Mouse (Mus musculus): ENCODE data around the gene Hoxd12. TPM values are rescaled to one million over a fixed set of nuclear protein-coding genes. Genes with fewer than 3 reads are reported as not detected.

The Hoxd12 gene
- polyA plus RNA-seq (2015; fragmentation: Illumina TruSeq; extraction: RNeasy Lipid Tissue Mini Kit (QIAGEN cat#74804); ENCODE audit: low read depth, low replicate concordance), result not detected

GRCm38 (mm10) chr2:74674881-74675665 lies at the start of gene Hoxd12:
TSS of gene Hoxd12 (plus strand) at chr2:74675013.

GRCm38 (mm10) chr2:74659507-74660005 lies 15.3 kb upstream of the Hoxd12 start, which contains the start of gene Evx2:
TSS of gene Evx2 (minus strand) at chr2:74659557.

GRCm38 (mm10) chr2:74667842-74668357 lies 6.9 kb upstream of the Hoxd12 start, which contains the start of gene Hoxd13:
TSS of gene Hoxd13 (plus strand) at chr2:74668310.

DNA sequence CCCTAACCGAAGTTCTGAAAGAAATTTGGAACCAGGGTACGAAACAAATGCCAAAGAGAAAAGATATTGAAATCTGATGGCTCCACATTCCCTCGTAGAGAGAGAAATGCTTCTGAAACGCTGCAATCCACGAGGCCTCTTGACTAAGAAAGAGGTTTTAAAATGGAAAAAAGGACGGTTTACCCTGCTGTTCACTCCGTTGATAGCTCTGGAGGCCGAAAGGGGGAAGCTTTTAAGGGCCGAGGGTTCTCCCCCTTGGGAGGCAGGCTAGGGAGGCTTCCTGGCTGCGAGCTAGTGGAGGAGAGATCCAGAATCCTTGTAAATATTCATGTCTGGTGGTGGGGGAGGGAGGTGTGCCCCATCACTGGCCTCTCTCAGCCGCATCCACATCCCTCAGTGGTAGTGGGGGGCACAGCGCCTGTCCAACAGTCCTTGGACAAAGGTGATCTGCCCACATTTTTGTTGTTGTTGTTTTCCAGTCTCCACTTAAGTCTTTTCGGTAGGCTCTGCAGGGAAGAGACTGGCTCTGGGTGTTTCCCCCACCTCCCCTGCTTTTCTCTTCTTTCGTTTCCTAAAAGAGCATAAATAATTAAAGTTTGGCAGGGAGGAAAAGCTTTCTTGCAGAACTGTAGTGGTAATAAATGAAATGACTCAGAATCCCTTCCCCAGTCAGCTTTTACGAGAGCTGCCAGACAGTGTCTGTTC lies 4.2 kb downstream of the Hoxd12 start, which contains the start of gene Hoxd11:
TSS of gene Hoxd11 (plus strand) at position 667 of the 705 bp plus-strand sequence.

DNA sequence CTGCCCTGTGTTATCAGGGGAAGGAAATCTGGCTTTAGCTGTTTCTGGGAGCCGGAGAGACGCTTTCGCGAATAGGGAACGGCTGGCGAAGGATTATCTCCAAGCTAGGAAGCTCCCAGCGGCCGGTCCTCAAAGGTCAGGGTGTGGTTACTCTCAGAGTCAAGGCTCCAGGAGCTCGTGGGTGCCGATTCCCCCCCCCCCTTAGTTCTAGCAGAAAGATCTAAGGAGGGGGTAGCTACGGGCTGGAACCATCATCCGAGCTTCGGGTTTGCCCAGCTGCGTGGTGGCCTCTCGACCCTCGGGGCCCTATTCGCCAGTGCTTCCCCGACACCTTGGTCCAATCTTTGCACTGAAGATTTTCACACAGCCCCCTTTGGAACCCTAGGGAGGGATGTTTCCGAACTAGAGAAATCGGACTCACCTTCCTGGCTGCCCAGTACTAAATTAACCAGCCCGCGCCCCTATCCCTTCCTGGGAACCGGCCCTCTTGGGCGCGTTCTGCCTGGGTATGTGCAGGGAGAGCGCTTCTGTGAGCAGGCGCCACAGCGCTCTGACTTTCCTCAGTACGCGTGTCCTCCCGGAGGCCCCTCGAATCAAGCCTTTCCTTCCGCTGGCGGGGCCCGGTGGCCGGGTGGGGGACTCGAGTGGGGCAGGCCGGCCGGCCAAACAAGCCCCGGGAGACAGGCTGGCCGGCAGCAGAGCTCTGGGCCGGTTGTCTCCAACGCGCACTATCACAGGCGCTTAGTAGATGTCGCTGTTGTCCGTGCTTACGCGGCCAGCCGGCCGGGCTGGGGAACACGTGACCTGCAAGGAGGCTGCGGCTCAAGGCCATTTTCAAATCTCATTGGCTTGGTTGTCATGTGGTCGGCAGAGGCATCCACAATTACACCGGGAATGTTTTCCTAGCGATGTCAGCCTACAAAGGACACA lies 16.5 kb downstream of the Hoxd12 start, which contains the start of gene Hoxd10:
TSS of gene Hoxd10 (plus strand) at position 903 of the 930 bp plus-strand sequence.

GRCm38 (mm10) chr2:74697567-74698121 lies 22.8 kb downstream of the Hoxd12 start, which contains the start of gene Hoxd9:
TSS of gene Hoxd9 (plus strand) at chr2:74697727.

GRCm38 (mm10) chr2:74704393-74704998 lies 29.7 kb downstream of the Hoxd12 start, which contains the start of gene Hoxd8:
TSS of gene Hoxd8 (plus strand) at chr2:74704615.

GRCm38 (mm10) chr2:74711721-74712621 lies 37.2 kb downstream of the Hoxd12 start, which contains the start of the genes Hoxd3 and Hoxd4:
TSS of gene Hoxd3 (plus strand) at chr2:74711927.
TSS of gene Hoxd4 (plus strand) at chr2:74711929.

GRCm38 (mm10) chr2:74726551-74726950 lies 51.7 kb downstream of the Hoxd12 start, which contains the start of gene Gm28230:
TSS of gene Gm28230 (plus strand) at chr2:74726728.

Other genes with a start within 250 kb of the Hoxd12 start
- 43.4 TPM for gene Lnpk, start 95.6 kb upstream of the Hoxd12 start, polyA plus RNA-seq (2015; fragmentation: Illumina TruSeq; extraction: RNeasy Lipid Tissue Mini Kit (QIAGEN cat#74804); ENCODE audit: low read depth, low replicate concordance)
- gene Evx2, start 15.5 kb upstream of the Hoxd12 start, polyA plus RNA-seq (2015; fragmentation: Illumina TruSeq; extraction: RNeasy Lipid Tissue Mini Kit (QIAGEN cat#74804); ENCODE audit: low read depth, low replicate concordance), result 0.24 TPM
- gene Hoxd13, start 6.7 kb upstream of the Hoxd12 start, polyA plus RNA-seq (2015; fragmentation: Illumina TruSeq; extraction: RNeasy Lipid Tissue Mini Kit (QIAGEN cat#74804); ENCODE audit: low read depth, low replicate concordance), result not detected
- not detected for gene Hoxd11, start 4.5 kb downstream of the Hoxd12 start, polyA plus RNA-seq (2015; fragmentation: Illumina TruSeq; extraction: RNeasy Lipid Tissue Mini Kit (QIAGEN cat#74804); ENCODE audit: low read depth, low replicate concordance)
- gene Hoxd10, start 16.9 kb downstream of the Hoxd12 start, polyA plus RNA-seq (2015; fragmentation: Illumina TruSeq; extraction: RNeasy Lipid Tissue Mini Kit (QIAGEN cat#74804); ENCODE audit: low read depth, low replicate concordance), result not detected
- not detected for gene Hoxd9, start 22.7 kb downstream of the Hoxd12 start, polyA plus RNA-seq (2015; fragmentation: Illumina TruSeq; extraction: RNeasy Lipid Tissue Mini Kit (QIAGEN cat#74804); ENCODE audit: low read depth, low replicate concordance)
- not detected for gene Hoxd8, start 29.6 kb downstream of the Hoxd12 start, polyA plus RNA-seq (2015; fragmentation: Illumina TruSeq; extraction: RNeasy Lipid Tissue Mini Kit (QIAGEN cat#74804); ENCODE audit: low read depth, low replicate concordance)
- not detected for gene Hoxd3, start 36.9 kb downstream of the Hoxd12 start, polyA plus RNA-seq (2015; fragmentation: Illumina TruSeq; extraction: RNeasy Lipid Tissue Mini Kit (QIAGEN cat#74804); ENCODE audit: low read depth, low replicate concordance)
- gene Hoxd4, start 36.9 kb downstream of the Hoxd12 start, polyA plus RNA-seq (2015; fragmentation: Illumina TruSeq; extraction: RNeasy Lipid Tissue Mini Kit (QIAGEN cat#74804); ENCODE audit: low read depth, low replicate concordance), result not detected
- gene Gm28230, start 51.7 kb downstream of the Hoxd12 start, polyA plus RNA-seq (2015; fragmentation: Illumina TruSeq; extraction: RNeasy Lipid Tissue Mini Kit (QIAGEN cat#74804); ENCODE audit: low read depth, low replicate concordance), result not detected
- not detected for gene Hoxd1, start 88.0 kb downstream of the Hoxd12 start, polyA plus RNA-seq (2015; fragmentation: Illumina TruSeq; extraction: RNeasy Lipid Tissue Mini Kit (QIAGEN cat#74804); ENCODE audit: low read depth, low replicate concordance)
- 60.9 TPM for gene Mtx2, start 150.8 kb downstream of the Hoxd12 start, polyA plus RNA-seq (2015; fragmentation: Illumina TruSeq; extraction: RNeasy Lipid Tissue Mini Kit (QIAGEN cat#74804); ENCODE audit: low read depth, low replicate concordance)